Mouse (Mus musculus) gastrocnemius, adult 18-20 months (tissue): Measurements from ENCODE around the gene Rai14. TPM values are rescaled to one million over a fixed set of nuclear protein-coding genes. Genes with fewer than 3 reads are reported as not detected.
A peak's percentile ranks its signal among the peaks of the same experiment; 100 is the strongest.

ENCODE experiments used
- DNase-seq: peaks from one replicate; pipeline ENCODE4 v3.0.0; 2021; ENCODE audit warnings: low spot score
- total RNA-seq, 2 experiments: library from RNA; stranded (reverse); gene quantifications; 2 replicates each; pipeline ENCODE4 v1.2.3; 2021

The Rai14 gene
- total RNA-seq, 2 experiments from 2014 or later, result 5.5 to 7.0 TPM

DNA sequence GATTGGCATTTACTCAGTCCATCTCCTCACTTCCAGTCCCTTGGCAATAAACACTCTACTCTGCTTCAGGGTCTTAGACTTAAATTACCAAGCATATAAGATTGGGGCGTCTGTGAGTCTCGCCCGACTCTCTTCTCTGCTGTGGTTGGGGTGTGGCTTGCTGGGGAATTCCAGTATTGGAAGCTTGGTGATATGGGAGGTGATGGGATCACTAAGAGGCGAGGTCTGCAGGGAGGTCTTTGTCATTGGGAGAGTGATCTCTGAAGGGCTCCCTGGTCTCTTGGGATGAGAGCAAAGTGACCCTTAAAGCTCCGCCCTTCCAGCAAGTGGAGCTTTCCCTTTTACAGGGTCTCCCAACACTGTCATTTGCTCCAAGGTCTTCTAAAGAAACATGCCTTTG is 23.5 kb downstream of the Rai14 start:
- DNase-seq, result no peak

DNA sequence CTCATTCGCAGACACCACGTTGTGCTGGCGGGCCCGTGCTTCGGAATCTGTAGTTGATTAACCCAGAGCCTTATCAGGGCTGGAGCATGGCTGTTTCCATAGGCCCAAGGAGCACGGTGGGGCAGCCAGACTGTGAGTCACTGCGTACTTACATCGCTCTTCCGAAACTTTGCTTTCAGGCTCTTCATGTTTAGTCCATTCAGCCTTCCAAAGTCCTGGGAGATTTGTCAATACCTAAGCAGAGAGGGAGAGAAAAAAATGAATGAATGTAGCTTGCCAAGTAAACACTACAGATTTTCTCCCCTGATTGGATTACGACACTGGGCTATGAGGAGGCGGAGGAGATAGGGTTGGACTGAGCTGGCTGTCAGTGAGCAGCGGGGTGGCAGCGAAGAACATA is 24.2 kb downstream of the Rai14 start:
- no peak for DNase-seq

DNA sequence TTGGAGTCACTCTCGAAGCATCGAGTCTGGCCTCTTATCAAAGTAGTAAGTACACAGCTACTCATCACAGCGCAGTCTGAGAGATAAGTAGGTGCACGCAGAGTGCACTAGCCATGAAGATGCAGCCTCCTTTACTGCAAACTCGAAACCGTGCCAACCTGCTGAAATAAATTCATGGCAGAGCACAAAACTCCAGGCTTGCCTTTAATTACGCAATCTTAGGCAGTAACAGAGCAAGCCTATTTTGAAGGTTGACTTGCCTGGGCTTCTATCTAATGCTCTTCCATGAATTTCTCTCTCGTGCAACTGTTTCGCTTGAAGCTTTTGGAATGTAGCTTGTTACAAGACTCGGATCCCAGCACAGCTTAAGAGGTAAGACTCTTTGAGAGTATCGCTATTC is 25.1 kb downstream of the Rai14 start:
- no peak for DNase-seq

DNA sequence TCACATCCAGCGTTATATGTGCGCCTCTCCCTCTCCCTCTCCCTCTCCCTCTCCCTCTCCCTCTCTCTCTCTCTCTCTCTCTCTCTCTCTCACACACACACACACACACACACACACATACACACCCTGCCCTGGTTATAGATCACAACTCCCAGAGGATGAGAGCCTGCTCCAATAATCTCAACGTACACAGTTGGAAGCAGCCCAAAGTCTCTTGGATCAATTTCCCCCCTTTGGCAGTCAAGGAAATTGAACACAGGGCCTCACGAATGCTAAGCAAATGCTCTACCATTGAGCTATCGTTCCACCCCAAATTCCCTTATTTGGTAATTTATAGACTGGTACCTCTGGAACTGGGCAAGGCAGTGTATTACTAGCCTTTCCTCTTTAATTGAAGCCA is 25.7 kb downstream of the Rai14 start:
- no peak for DNase-seq

DNA sequence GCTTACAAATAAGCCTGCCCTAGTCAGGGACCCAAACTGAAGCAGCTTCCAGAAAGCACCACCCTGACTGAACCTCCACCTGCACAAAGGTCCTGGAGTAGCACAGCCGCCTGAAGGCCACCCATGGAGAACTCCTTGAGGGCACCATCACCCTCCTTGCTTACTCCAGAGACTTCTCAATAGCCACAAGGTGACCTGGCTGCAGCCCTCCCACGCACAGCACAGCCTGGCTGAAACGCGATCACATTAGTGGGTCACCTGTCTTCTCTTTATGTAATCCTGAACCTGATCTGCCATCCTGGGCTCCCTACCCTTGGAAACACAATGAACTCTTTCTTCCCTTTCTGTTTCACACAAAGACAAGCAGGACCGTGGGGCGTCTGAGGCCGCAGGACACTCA is 27.1 kb downstream of the Rai14 start:
- no peak for DNase-seq

DNA sequence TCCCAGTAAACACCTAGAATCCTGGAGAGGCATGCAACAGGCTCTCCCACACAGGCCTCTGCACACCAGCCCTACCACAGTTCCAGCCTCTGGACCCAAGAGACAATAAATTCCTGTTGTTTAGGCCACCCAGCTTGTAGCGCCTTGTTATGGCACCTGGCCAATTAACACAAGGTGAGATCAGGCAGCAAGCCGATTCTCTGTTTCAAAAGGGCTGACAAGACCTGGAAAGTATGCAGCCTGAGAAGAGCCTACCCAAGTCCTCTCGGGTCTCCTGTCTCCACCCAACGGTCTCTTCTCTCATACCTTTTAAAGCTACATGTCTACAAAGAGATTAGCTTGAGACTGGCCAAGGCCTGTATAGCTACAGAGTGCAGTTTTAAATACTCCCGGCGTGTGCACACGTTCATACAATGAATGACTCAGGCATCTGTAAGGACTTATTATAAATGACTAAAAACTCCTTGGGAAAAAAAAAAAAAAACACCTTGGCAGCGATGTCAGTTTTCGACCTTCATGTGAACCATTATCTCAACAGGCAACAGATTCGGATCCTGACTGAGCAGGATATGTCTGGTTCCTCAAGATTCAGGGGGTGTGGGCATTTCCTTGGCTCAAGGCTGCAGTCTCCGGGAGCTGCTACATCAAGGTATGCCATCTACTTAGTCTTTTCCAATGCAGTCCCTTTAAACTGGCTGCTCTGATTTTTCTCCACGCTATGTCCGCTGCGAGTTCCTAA is 28.6 kb downstream of the Rai14 start:
- DNase-seq, result no peak

DNA sequence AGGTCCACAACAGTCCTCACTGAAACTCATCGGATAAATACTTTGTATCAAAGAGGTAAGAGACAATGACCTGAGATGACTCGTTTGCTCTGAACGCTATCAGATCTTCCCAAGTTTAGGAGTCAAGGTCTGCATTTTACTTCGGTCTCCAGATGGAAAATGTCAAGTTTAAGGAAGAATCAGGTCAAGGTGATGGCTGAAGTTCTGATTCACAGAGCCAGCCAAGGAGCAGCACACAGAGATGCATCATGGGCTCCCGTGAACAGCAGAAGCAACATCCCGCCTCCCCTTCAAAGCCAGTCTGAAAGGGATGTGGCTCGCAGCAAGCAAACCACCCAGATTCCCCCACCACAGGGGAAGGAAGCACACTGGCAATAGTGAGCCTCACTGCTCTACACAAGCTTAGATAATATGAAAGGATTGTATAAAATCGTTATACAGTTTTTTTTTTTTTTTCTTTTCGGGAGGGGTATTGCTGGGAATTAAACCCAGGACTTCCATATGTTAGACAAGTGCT is 30.7 kb downstream of the Rai14 start:
- DNase-seq, result no peak

DNA sequence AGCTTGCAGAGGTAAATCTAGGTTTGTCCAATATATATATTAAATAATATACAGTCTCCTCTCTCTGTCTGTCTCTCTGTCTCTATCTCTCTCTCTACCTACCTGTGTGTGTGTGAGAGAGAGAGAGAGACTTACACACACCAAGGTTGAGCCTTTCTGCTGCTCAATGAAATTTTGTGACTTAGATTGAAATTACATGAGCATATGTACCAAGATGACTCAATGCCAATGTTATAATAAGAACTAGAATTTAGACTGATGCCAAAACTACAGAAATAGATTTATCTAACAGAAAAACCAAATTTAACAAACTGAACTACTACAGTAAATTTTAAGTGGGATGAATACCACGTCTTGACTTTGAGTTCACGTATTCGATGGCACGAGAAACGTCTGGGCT is 33.9 kb downstream of the Rai14 start:
- DNase-seq, result no peak

DNA sequence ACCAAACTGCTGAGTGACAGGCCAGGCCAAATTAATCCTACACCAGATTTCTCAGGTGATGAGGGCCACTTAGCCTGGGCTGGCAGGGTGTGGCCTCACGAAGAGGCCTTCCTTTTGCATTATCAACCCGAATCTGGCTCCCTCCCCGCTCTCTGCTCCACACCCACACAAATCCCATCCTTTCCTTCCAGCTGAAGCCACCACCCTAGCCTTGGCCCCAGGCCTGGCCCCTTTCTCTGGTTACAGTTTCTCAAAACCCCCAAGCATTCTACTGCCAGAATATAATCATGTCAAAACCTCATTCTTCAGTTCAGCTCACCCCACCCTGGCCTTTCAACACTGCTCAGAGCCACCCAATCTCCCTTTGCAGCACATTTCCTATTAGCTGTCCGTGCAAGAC is 34.9 kb downstream of the Rai14 start:
- DNase-seq, result peak; percentile 50

DNA sequence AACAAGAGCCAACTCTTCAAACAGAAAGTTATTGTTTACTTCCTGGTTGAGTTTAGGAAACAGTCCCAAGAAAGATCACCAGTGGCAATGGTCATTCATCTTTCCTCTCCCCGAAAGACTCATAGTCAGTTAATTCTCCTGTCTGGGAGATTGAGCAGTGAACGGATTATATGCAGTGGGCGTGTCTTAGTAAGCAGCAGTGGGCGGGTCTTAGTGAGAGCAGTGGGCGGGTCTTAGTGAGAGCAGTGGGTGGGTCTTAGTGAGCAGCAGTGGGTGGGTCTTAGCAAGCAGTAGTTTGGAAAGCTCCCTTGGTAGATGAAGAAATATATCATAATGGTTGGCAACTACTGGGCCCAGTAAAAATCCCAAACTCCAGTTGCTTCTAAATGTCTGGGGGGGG is 38.6 kb downstream of the Rai14 start:
- no peak for DNase-seq

DNA sequence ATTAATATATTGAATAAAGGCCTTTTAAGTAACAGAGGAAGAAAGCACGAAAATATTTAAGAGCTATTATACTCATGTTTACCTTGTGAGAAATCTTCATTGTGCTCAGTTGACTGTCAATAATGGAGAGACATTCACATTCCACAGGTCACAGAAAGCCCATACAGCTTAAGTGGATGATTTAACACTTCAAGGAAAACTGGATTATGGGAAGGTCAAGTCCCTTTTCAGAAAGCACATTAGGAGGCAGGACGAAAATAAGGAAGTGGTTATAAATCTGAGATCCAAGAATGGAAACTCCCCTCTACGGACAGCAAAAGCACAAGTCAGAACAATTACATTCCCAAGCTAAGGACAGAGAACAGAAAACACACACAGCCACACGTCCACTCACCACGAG is 41.5 kb downstream of the Rai14 start:
- no peak for DNase-seq

DNA sequence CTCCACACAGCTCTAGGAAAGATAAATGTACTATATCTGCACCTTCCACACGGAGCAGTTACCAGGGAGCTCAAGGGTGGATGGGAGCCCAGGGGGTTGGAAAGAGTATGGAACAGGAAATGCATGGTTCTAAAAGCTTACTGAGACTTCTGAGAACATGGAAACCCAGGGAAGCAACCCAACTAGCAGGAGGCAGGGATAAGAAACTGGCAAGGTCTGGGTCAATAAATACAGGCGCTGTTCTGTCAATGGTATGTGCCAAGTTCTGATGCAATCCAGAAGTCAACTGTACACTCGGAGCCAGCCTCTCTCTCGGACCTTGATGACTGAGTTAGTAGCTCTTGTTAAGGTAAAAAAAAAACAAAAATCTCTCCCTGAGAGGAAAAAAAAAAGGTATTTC is 42.6 kb downstream of the Rai14 start:
- DNase-seq, result peak; percentile 63

DNA sequence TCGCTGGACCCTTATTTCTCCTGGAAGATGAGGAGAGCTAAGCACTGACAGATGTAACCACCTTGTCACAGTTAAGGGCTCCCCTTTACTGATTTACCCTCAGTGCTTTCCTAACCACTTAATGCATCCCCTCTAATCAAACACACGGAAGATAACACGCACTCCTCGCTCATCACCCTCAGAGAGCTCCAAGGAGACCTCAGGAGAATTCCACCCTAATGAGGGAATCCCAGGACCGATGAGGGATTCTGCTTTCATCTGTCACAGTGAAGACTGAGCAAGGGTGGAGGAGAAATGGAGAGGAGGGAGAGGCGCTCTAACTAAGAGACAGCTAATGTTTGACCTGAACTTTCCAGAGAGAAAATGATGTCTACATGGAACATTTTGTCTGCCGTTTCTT is 44.3 kb downstream of the Rai14 start:
- no peak for DNase-seq

DNA sequence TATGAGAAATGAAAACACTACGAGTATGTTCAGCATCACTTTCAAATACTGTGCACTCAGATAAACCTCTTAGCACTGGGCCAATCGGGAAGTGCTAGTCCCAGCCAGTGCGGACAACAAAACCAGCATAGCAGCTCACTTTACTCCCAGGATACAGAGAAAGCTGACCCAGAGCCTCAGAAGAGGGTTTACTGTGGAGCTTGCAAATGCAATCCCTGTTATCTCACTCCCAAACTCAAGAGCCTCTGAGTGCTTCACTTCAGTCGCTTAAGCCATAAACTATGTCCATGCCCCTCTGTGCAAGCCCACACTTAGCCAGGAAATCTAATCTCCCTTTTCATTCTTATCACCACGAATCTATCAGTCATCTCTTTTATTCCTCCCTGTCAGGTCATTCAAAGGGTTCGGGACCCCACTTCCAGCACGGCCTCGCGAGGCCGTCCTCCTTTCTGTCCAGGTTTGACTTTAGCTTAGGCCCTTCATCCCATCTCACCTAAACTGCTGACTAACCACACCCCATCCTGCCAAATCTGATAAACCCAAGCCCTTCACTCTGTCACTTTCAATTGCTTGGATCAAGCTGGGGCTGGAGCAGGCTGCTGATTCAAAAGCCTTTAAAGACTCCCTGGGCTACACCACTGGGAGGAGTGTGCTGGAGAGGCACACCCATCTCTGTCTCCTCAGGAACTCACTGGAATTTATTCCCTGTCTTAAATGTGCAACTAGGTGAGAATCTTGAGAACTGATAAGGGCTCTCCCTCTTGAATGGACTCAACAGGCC is 46.1 kb downstream of the Rai14 start:
- no peak for DNase-seq

DNA sequence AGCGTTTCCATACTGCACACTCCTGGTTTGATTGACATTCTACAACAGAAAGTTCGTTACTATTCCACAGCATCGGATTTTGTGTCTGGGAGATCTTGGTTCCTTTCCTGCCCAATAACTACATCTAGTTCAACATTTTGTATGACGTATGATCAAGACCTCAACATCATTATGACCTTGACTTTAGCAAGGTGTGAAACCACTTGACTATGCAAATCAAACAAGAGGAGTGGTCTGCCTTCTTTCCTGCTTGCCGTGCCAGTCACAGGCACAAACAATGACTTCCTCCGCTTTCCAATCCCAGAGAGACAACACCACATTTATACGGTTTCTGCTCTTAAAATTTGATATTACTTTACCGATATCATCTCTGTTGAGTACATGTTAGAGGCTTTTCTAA is 48.6 kb downstream of the Rai14 start:
- DNase-seq, result no peak

DNA sequence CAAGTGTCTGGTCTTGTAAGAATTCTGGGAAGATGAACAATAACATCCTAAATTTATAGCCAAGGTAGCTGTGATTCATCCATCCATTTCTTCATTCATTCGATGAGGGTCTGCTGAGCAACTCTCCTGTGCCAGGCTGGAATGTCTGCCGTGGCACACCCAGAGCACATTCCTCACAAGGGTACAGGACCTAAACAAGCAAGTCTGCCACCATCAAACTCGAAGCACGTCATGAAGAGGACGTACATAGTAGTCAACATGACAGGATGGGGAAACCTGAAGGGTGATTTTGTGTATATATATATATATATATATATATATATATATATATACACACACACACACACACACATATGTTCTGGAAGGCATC is 49.9 kb downstream of the Rai14 start:
- no peak for DNase-seq

DNA sequence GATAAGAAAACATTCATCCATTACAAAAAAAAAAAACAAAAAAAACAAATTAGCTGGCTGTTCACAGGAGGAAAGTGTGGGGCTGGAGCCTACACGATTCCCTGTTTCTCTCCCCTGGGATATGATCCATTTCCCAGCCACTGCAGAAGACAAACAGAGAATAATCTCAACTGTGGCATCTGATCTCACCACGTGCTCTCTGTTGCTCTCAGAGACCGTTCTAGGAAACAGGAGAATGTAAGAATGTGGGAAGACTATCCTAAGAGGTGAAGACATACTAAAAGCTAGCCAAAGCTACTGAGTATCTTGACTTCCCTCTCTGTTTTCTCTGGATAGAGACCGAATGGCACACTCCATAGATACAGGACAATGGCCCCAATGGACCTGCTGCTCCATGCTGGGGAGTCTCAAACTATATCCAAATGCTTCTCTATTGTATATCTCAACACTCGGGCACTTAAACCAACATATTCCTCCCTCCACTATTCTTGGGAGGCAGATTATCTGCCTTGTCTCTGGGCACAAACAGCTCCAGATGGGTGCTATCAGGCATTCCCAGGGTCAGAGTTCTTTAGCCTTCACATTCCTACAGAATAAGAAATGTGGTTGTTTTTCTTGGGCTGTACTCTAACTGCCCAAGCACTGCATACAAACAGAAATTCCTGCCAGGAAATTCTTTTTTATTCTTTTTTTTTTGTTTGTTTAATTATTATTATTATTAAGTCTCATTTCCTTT is 50.5 kb downstream of the Rai14 start:
- DNase-seq, result no peak

DNA sequence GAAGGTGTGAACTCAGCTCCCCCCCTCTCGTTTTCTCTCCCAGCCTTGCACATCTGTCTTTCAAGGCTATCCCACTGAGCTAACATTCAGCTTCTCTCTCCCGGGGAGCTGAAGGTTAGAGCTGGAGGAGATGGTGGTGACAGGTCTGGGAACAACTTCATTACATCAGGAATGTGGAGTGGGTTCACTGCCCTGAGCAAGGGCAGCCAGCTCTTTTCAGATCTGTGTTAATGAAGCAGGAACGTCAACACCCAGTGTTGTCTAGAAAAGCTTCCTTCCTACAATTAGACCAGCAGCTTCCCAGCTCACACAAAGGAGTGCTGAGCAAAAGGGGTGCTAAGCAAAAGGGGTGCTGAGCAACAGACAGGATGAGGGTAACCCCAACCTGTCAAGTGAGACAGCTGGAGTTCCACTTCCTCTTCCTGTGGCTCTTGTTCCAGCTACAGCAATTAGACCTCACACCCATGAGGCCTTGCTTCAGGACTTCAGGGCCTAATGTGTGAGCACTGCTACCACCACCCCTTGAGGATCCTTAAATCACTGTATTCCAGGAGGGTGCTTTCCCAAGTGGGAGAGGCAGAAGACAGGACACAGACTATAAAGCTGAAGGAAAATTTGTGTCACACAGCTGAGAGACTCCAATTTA is 52.3 kb downstream of the Rai14 start:
- no peak for DNase-seq

DNA sequence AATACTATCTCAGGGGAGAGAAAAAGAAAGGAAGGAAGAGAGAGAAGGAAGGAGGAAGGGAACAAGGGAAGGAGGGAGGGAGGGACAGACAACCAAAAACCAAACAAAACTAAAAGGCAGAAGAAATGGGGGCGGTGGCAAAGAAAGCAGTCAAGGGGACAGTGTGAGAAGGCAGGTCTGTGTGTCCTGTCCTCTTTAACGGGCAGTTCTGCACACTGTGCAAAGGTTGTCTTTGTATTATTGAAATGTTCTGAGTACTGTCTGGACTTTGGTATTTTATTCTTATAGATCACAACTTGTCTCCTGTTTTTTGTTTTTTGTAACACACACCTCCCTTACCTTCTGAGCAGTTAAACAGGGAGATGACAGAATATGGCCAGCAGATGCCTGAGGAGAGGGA is 55.6 kb downstream of the Rai14 start:
- no peak for DNase-seq

DNA sequence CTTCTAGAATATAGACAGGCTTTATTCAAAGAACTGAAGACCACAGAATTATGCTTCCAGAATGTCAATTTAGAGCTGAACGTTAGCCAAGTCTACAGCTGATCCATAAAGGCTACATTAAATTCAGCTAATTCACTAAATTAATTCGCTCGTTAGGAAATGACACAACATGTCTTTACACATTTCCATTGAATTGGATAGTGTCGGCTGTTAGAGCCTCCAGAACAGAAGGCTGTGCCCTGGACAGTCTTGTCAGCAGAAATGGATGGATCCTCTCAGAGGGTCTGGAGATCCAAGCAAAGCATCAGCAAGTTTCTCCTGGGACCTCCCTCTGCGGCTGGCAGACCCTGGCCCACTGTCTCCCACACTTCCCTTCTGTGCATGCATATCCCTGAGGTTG is 58.3 kb downstream of the Rai14 start:
- no peak for DNase-seq

DNA sequence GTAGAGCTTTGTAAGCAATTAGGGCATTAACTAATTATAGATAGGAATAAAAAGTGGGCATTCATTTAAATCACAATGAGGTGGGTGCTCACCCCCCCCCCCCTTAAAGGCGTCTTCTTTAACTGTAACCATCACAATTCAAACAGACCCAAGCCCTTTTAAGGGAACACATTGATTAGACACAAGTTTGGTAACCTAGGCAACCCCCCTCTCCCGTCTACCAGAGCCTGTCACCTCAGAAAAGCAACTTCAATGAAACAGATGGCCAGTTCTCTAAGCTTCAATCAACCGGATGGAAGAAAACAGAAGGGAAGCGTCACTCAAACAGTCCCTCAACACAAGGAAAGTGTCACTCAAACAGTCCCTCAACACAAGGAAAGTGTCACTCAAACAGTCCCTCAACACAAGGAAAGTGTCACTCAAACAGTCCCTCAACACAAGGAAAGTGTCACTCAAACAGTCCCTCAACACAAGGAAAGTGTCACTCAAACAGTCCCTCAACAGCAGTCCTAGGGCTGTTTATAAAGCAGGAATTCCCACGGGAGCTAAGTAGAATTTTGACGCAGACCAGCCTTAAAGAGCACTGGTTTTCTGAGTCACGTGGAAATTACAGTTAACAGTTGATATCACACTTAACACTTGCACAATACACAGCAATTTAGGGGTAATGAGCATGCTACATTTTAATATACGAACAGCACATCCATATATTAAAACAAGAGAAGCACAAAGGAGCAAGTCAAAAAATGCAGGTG is 59.1 kb downstream of the Rai14 start:
- no peak for DNase-seq
